Mouse (Mus musculus) heart, embryonic 15.5 days (tissue): ENCODE measurements at regions not wholly inside any gene's neighbourhood (a gene's known extent, or its start where the extent isn't known, plus 50 kb on each side); places are given as distances from the start of the nearest gene placed in this dataset.

Experiments
- ATAC-seq: fragments of 200-750 bp; cut with Nextera tagmentation; replicated peaks from 2 replicates; pipeline ENCODE4 v1.8.0; 2017; ENCODE audit warnings: low read depth, moderate TSS enrichment; ENCODE audit not compliant: insufficient number of reproducible peaks, insufficient read depth, low FRiP score
- H3K27ac ChIP-seq: fragments of 300-500 bp; sonication (generic); 2 replicates; pipeline ENCODE4 v1.5.1; 2015; ENCODE audit warnings: mild to moderate bottlenecking, inconsistent platforms
- H3K27me3 ChIP-seq: fragments of 300-500 bp; sonication (generic); 2 replicates; pipeline ENCODE4 v1.6.1; 2015; ENCODE audit warnings: inconsistent platforms
- H3K36me3 ChIP-seq: fragments of 300-500 bp; sonication (generic); 2 replicates; pipeline ENCODE4 v1.6.1; 2015; ENCODE audit warnings: mild to moderate bottlenecking, inconsistent platforms
- H3K4me1 ChIP-seq: fragments of 300-500 bp; sonication (generic); replicated peaks from 2 replicates; pipeline ENCODE4 v1.6.1; 2015; ENCODE audit warnings: inconsistent platforms
- H3K4me2 ChIP-seq: fragments of 300-500 bp; sonication (generic); 2 replicates; pipeline ENCODE4 v1.6.1; 2015; ENCODE audit warnings: inconsistent platforms, mild to moderate bottlenecking, moderate library complexity
- H3K4me3 ChIP-seq: fragments of 300-500 bp; sonication (generic); 2 replicates; pipeline ENCODE4 v1.5.1; 2015; ENCODE audit warnings: mild to moderate bottlenecking, inconsistent platforms
- H3K9ac ChIP-seq: fragments of 300-500 bp; sonication (generic); 2 replicates; pipeline ENCODE4 v1.6.1; 2015; ENCODE audit warnings: mild to moderate bottlenecking, inconsistent platforms
- H3K9me3 ChIP-seq: fragments of 300-500 bp; sonication (generic); replicated peaks from 2 replicates; pipeline ENCODE4 v1.6.1; 2016; ENCODE audit warnings: inconsistent platforms
- WGBS: fragments of 180-500 bp; shearing (Covaris S2); methylation state at CpG from one replicate; pipeline ENCODE4 v1.1.7; 2015; ENCODE audit warnings: mixed read lengths; 5-methylcytosine and 5-hydroxymethylcytosine counted together

GRCm38 (mm10) chr6:135433753-135434152 lies 71.4 kb downstream of the Emp1 start:
- no peak overlapping the region for H3K4me2 ChIP-seq
- no peak overlapping the region for H3K4me3 ChIP-seq
- no peak overlapping the region for H3K9ac ChIP-seq
- H3K27ac ChIP-seq = no peak overlapping the region
- no peaks in the 10 kb centered on the region for H3K9me3 ChIP-seq
- no peak for ATAC-seq
- no peaks in the 10 kb centered on the region for H3K27me3 ChIP-seq
- no peaks in the 10 kb centered on the region for H3K4me1 ChIP-seq
- WGBS = 65% methylated on average over 7 of the region's 7 CpGs
- no peaks in the 10 kb centered on the region for H3K36me3 ChIP-seq

GRCm38 (mm10) chr6:135436315-135436714 lies 74.0 kb downstream of the Emp1 start:
- Histone ChIP-seq H3K27ac (no peak overlapping the region), H3K4me3 (no peak overlapping the region), H3K9me3 (no peaks in the 10 kb centered on the region; the same call in 1 of the 2 replicates), H3K4me2 (no peak overlapping the region), H3K9ac (no peak overlapping the region), H3K36me3 (no peaks in the 10 kb centered on the region), H3K27me3 (no peaks in the 10 kb centered on the region), H3K4me1 (no peaks in the 10 kb centered on the region)
- 58% methylated on average over 4 of the region's 4 CpGs for WGBS
- no peak for ATAC-seq

- Histone ChIP-seq H3K36me3 (no peaks in the 10 kb centered on the region), H3K4me3 (no peak overlapping the region), H3K4me2 (no peak overlapping the region), H3K9me3 (no peaks in the 10 kb centered on the region; the same call in 1 of the 2 replicates), H3K27ac (no peak overlapping the region), H3K4me1 (no peaks in the 10 kb centered on the region), H3K27me3 (no peaks in the 10 kb centered on the region), H3K9ac (no peak overlapping the region)
- WGBS = 87% methylated on average over 3 of the region's 3 CpGs
- ATAC-seq = no peak
Observed at GRCm38 (mm10) chr6:135438271-135438670, 75.9 kb downstream of the Emp1 start.

- ATAC-seq = no peak
- WGBS = 76% methylated on average over 11 of the region's 11 CpGs
- Histone ChIP-seq H3K4me3 (no peak overlapping the region), H3K36me3 (no peaks in the 10 kb centered on the region), H3K27ac (no peak overlapping the region), H3K9me3 (no peaks in the 10 kb centered on the region; the same call in 1 of the 2 replicates), H3K4me1 (peaks cover 7% of the 10 kb centered on the region), H3K9ac (no peak overlapping the region), H3K4me2 (no peak overlapping the region), H3K27me3 (no peaks in the 10 kb centered on the region)
Observed at GRCm38 (mm10) chr6:135441126-135441871, 79.0 kb downstream of the Emp1 start.

GRCm38 (mm10) chr6:135444661-135445060 lies 82.3 kb downstream of the Emp1 start:
- Histone ChIP-seq H3K27me3 (no peaks in the 10 kb centered on the region; the same call in 1 of the 2 replicates), H3K9me3 (no peaks in the 10 kb centered on the region; the same call in 1 of the 2 replicates), H3K4me2 (peak overlapping the region; percentile 51), H3K4me3 (no peak overlapping the region), H3K36me3 (no peaks in the 10 kb centered on the region), H3K4me1 (peaks cover 7% of the 10 kb centered on the region), H3K27ac (no peak overlapping the region), H3K9ac (peak overlapping the region; percentile 31; the same call in 1 of the 2 replicates)
- ATAC-seq = peak; percentile 77
- WGBS = 5% methylated on average over 11 of the region's 11 CpGs

- H3K4me2 ChIP-seq = peak overlapping the region; percentile 51
- 44% methylated on average over 8 of the region's 8 CpGs for WGBS
- ATAC-seq = no peak
- H3K9ac ChIP-seq = peak overlapping the region; percentile 31; the same call in 1 of the 2 replicates
- peaks cover 7% of the 10 kb centered on the region for H3K4me1 ChIP-seq
- H3K27ac ChIP-seq = no peak overlapping the region
- no peaks in the 10 kb centered on the region; the same call in 1 of the 2 replicates for H3K27me3 ChIP-seq
- no peaks in the 10 kb centered on the region; the same call in 1 of the 2 replicates for H3K9me3 ChIP-seq
- no peaks in the 10 kb centered on the region for H3K36me3 ChIP-seq
- H3K4me3 ChIP-seq = no peak overlapping the region
Observed at GRCm38 (mm10) chr6:135445070-135445469, 82.7 kb downstream of the Emp1 start.

- no peak overlapping the region for H3K4me3 ChIP-seq
- peaks cover 7% of the 10 kb centered on the region for H3K4me1 ChIP-seq
- H3K36me3 ChIP-seq = no peaks in the 10 kb centered on the region
- no peaks in the 10 kb centered on the region for H3K9me3 ChIP-seq
- H3K4me2 ChIP-seq = no peak overlapping the region
- no peak overlapping the region for H3K27ac ChIP-seq
- no peak for ATAC-seq
- 70% methylated on average over 2 of the region's 2 CpGs for WGBS
- H3K9ac ChIP-seq = no peak overlapping the region
- no peaks in the 10 kb centered on the region; the same call in 1 of the 2 replicates for H3K27me3 ChIP-seq
Observed at GRCm38 (mm10) chr6:135447801-135448200, 85.5 kb downstream of the Emp1 start.

GRCm38 (mm10) chr6:135449228-135449627 lies 86.9 kb downstream of the Emp1 start:
- H3K9ac ChIP-seq = no peak overlapping the region
- peaks cover 7% of the 10 kb centered on the region for H3K4me1 ChIP-seq
- 66% methylated on average over 5 of the region's 5 CpGs for WGBS
- H3K9me3 ChIP-seq = no peaks in the 10 kb centered on the region
- H3K4me2 ChIP-seq = no peak overlapping the region
- no peak overlapping the region for H3K27ac ChIP-seq
- no peak for ATAC-seq
- no peaks in the 10 kb centered on the region for H3K36me3 ChIP-seq
- H3K27me3 ChIP-seq = no peaks in the 10 kb centered on the region; the same call in 1 of the 2 replicates
- H3K4me3 ChIP-seq = no peak overlapping the region

GRCm38 (mm10) chr6:135450573-135450972 lies 88.2 kb downstream of the Emp1 start:
- 66% methylated on average over 7 of the region's 7 CpGs for WGBS
- H3K27me3 ChIP-seq = no peaks in the 10 kb centered on the region; the same call in 1 of the 2 replicates

GRCm38 (mm10) chr6:135451165-135451797 lies 88.9 kb downstream of the Emp1 start:
- H3K9ac ChIP-seq = no peak overlapping the region
- no peak overlapping the region for H3K4me3 ChIP-seq
- no peak overlapping the region for H3K27ac ChIP-seq
- no peaks in the 10 kb centered on the region; the same call in 1 of the 2 replicates for H3K27me3 ChIP-seq
- 83% methylated on average over 8 of the region's 8 CpGs for WGBS
- H3K4me2 ChIP-seq = no peak overlapping the region
- H3K4me1 ChIP-seq = no peaks in the 10 kb centered on the region
- no peak for ATAC-seq
- no peaks in the 10 kb centered on the region for H3K36me3 ChIP-seq
- no peaks in the 10 kb centered on the region for H3K9me3 ChIP-seq

More at GRCm38 (mm10) chr6:135450573-135450972, 88.2 kb downstream of the Emp1 start:
- H3K9ac ChIP-seq = no peak overlapping the region
- H3K9me3 ChIP-seq = no peaks in the 10 kb centered on the region
- H3K27ac ChIP-seq = no peak overlapping the region
- no peak for ATAC-seq
- no peak overlapping the region for H3K4me2 ChIP-seq
- H3K4me1 ChIP-seq = no peaks in the 10 kb centered on the region
- H3K4me3 ChIP-seq = no peak overlapping the region
- no peaks in the 10 kb centered on the region for H3K36me3 ChIP-seq

- H3K36me3 ChIP-seq = no peaks in the 10 kb centered on the region
- H3K27ac ChIP-seq = no peak overlapping the region
- ATAC-seq = no peak
- H3K4me1 ChIP-seq = no peaks in the 10 kb centered on the region
- H3K9ac ChIP-seq = no peak overlapping the region
- H3K9me3 ChIP-seq = no peaks in the 10 kb centered on the region
- 86% methylated on average over 3 of the region's 3 CpGs for WGBS
- H3K4me2 ChIP-seq = no peak overlapping the region
- no peaks in the 10 kb centered on the region; the same call in 1 of the 2 replicates for H3K27me3 ChIP-seq
- H3K4me3 ChIP-seq = no peak overlapping the region
Observed at GRCm38 (mm10) chr6:135453041-135453440, 90.7 kb downstream of the Emp1 start.
